Mouse (Mus musculus) frontal cortex, postnatal 14 days (tissue): Measurements from ENCODE around the gene Keap1.
"Not testable (repeated sequence)": the region's sequence is repeated elsewhere in the genome, so short reads cannot be mapped to it uniquely, and the experiment has no call there.

Source experiments
- DNase-seq, 2 experiments: peaks; one replicate each; pipeline ENCODE4 v3.0.0; 2022; ENCODE audit warnings: low spot score in 2 of 2

Keap1 gene

DNA sequence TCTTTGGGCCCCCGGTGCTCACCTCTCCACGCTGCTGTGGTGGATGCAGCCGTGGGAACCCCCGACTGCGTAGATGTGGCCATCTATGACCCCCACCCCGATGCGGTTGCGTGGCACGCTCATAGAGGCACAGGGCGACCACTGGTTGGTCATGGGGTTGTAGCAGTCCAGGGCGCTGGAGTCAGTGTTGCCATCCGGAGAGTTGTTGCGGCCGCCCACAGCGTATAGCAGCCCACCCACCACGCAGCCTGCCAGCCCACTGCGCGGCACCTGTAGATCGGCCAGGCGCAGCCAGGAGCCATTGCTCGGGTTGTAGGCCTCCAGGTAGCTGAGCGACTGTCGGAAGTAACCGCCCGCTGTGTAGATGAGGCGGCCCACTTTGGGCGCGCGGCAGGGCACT lies 5.8 kb downstream of the Keap1 start:
- DNase-seq = no peak

DNA sequence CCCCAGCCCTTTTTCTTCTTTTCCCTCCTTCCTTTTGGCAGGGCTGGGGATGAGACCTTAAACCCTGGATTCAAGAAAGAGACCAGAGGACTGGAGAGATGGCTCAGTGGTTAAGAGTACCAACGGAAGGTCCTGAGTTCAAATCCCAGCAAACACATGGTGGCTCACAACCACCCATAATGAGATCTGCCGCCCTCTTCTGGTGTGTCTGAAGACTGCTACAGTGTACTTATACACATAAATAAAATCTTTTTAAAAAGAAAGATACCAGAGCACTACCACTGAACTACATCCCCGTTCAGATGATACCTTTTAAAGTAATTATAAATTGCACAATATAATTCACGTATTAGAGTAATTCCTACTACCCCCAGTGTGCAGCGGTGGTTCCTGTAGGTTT lies 6.3 kb downstream of the Keap1 start:
- DNase-seq = no peak

DNA sequence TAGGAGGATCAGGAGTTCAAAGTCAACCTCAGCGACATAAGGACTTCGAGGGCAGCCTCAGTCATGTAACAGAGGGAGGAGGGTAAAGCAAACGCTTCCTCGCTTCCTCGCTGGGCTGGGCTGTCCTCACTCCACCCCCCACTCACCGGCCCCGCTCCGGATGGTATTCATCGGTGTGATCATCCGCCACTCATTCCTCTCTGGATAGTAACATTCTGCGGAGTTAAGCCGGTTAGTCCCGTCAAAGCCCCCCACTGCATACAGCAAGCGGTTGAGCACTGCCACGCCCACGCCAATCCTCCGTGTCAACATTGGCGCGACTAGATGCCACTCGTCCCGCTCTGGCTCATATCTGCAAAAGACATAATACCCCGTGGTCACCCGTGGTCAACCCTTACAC lies 7.6 kb downstream of the Keap1 start:
- DNase-seq = no peak

- DNase-seq = no peak
Measured at GRCm38 (mm10) chr9:21227342-21227741, 11.8 kb downstream of the Keap1 start.

DNA sequence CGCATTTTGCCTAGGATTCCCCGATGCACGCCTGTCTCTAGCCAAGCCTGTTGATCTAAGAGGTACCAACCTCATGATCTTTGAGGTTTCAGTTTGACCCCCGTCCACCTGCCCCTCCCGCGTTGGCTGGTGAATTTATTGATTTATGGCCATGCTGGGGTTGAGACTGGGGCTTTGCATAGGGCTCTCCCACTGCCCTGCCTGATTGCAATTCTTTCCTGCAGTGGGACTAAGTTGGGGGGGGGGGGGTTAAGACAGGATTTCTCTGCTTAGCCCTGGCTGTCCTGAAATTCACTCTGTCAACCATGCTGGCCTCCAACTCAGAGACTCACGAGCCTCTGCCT lies 13.8 kb downstream of the Keap1 start:
- no peak for DNase-seq

- DNase-seq = no peak
Measured at GRCm38 (mm10) chr9:21224576-21225414, 14.4 kb downstream of the Keap1 start.

- DNase-seq = no peak
Measured at GRCm38 (mm10) chr9:21223906-21224305, 15.3 kb downstream of the Keap1 start.

DNA sequence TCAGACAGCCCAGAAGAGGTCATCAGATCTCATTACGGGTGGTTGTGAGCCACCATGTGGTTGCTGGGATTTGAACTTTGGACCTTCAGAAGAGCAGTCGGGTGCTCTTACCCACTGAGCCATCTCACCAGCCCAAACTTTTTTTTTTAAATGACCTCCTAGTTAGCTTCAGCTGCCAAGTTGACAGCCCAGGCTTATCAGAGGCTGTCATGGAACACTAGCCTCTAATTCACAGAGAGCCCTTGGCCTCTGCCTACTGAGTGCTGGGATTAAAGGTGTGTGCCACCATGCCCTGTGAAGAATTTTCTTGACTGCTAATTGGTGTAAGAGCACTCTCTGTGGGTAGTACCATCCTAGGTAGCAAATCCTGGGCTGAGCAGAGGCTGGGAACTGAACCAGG lies 15.7 kb downstream of the Keap1 start:
- DNase-seq = not testable (repeated sequence)

- DNase-seq = no peak
Measured at GRCm38 (mm10) chr9:21221383-21221929, 17.7 kb downstream of the Keap1 start.

DNA sequence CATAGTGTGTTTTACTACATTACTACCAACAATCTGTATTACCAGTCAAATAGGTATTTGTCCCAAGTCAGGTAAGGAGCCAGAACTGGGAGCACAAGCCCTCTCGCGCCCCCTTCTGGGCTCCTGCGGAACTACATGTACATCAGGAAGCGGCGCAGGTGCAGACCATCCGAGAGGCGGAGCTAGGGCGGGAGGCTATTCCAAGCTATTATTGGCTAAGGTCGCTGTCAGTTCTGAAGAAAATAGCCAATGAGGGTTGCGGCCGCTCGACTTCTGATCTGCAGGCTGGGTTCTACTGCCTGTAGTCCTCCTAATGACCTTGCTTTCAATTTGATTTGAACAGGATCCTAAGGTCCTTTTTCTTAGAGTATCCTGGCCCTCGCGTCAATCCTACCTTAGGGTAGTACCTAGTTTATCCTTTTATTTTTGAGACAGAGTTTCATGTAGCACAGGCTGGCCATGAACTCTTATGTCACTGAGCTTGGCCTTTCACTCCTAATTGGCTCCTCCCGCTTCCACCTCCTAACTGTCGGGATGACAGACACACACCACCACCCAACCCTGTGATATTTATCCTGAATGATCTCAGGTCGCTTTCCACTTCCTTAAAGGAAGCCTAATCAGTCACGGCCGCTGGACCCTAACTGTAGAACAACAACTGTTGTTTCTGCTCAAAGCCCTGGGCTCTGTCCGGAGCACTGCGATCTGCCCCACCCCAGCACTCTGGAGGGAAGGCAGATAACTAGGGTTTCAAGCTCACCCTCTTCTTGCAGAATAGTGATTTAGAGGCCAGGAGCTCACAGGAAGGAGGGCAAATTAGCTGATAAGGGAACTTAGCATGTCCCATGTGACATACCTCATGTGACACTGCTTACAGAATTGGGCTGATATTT lies 18.4 kb downstream of the Keap1 start:
- DNase-seq = peak; percentile 86 to 87

DNA sequence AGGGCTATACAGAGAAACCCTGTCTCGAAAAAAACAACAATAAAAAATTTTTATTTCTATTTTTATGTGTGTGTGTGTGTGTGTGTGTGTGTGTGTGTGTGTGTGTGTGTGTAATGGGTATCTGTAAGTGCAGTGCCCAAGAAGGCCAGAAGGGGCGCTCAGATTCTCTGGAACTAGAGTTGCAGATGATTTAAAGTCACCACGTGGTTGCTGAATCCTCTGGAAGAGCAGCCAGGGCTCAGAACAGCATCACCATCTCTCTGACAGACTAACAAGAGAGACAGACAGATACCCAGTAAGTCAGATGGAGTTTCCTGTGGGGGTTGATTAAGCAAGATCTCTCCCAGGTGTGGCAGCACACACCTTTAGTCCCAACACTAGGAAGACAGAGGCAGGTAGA lies 19.3 kb downstream of the Keap1 start:
- no peak for DNase-seq

DNA sequence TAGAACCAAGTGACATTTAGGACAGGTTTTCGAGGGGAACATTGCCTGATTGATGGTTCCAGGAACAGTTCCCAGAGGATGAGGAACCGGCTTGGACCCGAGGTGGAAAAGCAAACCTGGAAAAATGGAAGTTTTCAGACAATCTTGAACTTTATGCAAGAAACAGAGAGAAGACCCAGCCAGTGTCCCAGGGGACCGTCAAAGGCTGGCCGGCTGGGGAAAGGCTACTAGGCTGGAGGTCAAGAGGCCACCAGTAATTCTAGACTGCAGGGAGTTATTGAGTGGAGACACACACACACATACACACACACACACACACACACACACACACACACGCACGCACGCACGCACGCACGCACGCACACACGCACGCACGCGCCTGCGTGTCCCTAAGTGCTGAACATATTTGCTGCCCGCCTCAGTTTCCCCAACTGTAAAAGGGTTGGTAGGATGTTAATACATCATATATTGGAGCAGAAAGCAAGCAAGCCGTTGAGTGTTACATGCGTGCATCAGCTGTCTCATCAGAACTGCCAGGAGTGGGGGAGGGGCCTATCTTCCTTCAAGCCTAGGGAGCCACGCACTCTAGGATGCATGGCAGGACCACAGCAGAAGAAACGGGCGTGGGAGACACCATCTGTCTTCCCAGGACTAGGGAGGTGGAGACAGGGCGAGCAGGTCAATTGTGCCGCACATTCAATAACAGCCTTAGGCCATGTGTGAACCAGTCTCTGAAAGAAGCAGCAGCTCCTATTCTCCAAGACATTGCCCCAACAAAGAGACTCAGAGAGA lies 22.9 kb downstream of the Keap1 start:
- DNase-seq = no peak

GRCm38 (mm10) chr9:21213617-21214190 lies 25.5 kb downstream of the Keap1 start:
- no peak for DNase-seq

GRCm38 (mm10) chr9:21211624-21212023 lies 27.5 kb downstream of the Keap1 start:
- DNase-seq = no peak

GRCm38 (mm10) chr9:21210821-21211220 lies 28.3 kb downstream of the Keap1 start:
- DNase-seq = no peak

GRCm38 (mm10) chr9:21208626-21209025 lies 30.5 kb downstream of the Keap1 start:
- DNase-seq = no peak

GRCm38 (mm10) chr9:21206848-21207247 lies 32.3 kb downstream of the Keap1 start:
- no peak for DNase-seq

GRCm38 (mm10) chr9:21204528-21205272 lies 34.5 kb downstream of the Keap1 start:
- DNase-seq = peak in 1 of 2 experiments; percentile 53

- DNase-seq = no peak
Measured at GRCm38 (mm10) chr9:21204156-21204527, 35.0 kb downstream of the Keap1 start.

DNA sequence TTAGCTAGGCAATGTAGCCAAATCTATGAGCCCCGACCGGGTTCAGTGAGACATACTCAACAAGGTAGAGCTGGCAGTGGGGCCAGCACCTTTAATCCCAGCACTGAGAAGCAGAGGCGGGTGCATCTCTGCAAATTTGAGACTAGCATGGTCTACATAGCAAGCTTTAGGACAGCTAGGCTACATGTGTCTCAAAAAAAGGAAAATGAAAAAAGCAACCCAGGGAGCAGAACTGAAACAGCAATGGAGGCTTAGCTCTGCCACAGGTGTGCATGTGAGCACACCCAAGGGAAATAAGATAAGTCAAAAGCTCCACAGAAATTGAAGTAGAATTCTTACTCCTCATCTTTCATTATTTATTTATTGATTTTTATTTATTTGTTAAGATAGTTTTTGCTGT lies 40.2 kb downstream of the Keap1 start:
- no peak for DNase-seq

DNA sequence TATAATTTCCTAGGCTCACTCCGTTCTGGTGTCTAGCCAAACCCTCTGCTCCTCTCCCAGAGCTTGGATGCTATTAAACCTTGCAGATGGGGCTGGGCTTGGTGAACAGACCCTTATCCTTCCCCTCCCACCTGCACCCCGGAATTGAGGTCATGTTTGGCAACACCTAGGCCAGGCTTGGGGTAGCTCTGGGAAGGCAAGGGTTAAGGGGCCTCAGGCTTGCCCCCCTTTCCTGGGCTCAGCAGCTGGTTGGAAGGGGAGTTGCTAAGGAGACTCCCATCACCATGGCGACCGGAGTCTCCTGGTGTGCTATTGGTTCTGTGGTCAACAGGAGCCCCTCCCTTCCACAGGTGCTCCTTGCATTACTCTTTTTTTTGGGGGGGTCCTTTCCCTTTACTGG lies 41.2 kb downstream of the Keap1 start:
- DNase-seq = peak; percentile 69 to 77
